Mouse (Mus musculus) liver, embryonic 11.5 days (tissue): ENCODE data around the gene Dhx58. TPM values are rescaled to one million over a fixed set of nuclear protein-coding genes. Genes with fewer than 3 reads are reported as not detected.
A peak's percentile ranks its signal among the peaks of the same experiment; 100 is the strongest.

Source experiments
- ATAC-seq: fragments of 200-750 bp; cut with Nextera tagmentation; replicated peaks from 2 replicates; pipeline ENCODE4 v1.8.0; 2017; ENCODE audit warnings: moderate number of reproducible peaks, mild to moderate bottlenecking, moderate TSS enrichment, moderate library complexity; ENCODE audit not compliant: low FRiP score
- DNase-seq: peaks from one replicate; pipeline ENCODE4 v3.0.0-alpha.2; 2017; ENCODE audit warnings: low spot score
- H3K27ac ChIP-seq: fragments of 300-500 bp; sonication (generic); 2 replicates; pipeline ENCODE4 v1.5.1; 2014; ENCODE audit warnings: mild to moderate bottlenecking, low read depth, low read length, control low read depth
- H3K27me3 ChIP-seq: fragments of 300-500 bp; sonication (generic); replicated peaks from 2 replicates; pipeline ENCODE4 v1.6.1; 2014; ENCODE audit warnings: low read length, mixed read lengths; ENCODE audit not compliant: control insufficient read depth, insufficient read depth
- H3K36me3 ChIP-seq: fragments of 300-500 bp; sonication (generic); 2 replicates; pipeline ENCODE4 v1.6.1; 2014; ENCODE audit warnings: mild to moderate bottlenecking, low read length, moderate library complexity, mixed read lengths; ENCODE audit not compliant: control insufficient read depth, insufficient read depth
- H3K4me1 ChIP-seq: fragments of 300-500 bp; sonication (generic); replicated peaks from 2 replicates; pipeline ENCODE4 v1.6.1; 2014; ENCODE audit warnings: low read length, mixed read lengths; ENCODE audit not compliant: control insufficient read depth, insufficient read depth
- H3K4me2 ChIP-seq: fragments of 300-500 bp; sonication (generic); 2 replicates; pipeline ENCODE4 v1.6.1; 2014; ENCODE audit warnings: mild to moderate bottlenecking, control low read depth, moderate library complexity
- H3K4me3 ChIP-seq: fragments of 300-500 bp; sonication (generic); 2 replicates; pipeline ENCODE4 v1.5.1; 2014; ENCODE audit warnings: low read depth, low read length, control low read depth
- H3K9ac ChIP-seq: fragments of 300-500 bp; sonication (generic); 2 replicates; pipeline ENCODE4 v1.6.1; 2014; ENCODE audit warnings: low read depth, low read length, control low read depth
- H3K9me3 ChIP-seq: fragments of 300-500 bp; sonication (generic); 2 replicates; pipeline ENCODE4 v1.6.1; 2016; ENCODE audit warnings: low read length, inconsistent platforms, mixed read lengths; ENCODE audit not compliant: control insufficient read depth
- WGBS: fragments of 180-500 bp; shearing (Covaris S2); extraction: QIAGEN DNeasy Blood & Tissue Kit; methylation state at CpG from one replicate; pipeline ENCODE4 v1.1.7; 2014; 5-methylcytosine and 5-hydroxymethylcytosine counted together
- polyA plus RNA-seq: library from polyadenylated mRNA; unstranded; fragments of >200 nt; fragmentation: Nextera tagmentation; extraction: Ambion mirVana; gene quantifications from 2 replicates; pipeline ENCODE4 v1.2.1, GENCODE M21; 2014

Gene Dhx58
- polyA plus RNA-seq: 2.5 and 3.7 TPM in 2 replicates

DNA sequence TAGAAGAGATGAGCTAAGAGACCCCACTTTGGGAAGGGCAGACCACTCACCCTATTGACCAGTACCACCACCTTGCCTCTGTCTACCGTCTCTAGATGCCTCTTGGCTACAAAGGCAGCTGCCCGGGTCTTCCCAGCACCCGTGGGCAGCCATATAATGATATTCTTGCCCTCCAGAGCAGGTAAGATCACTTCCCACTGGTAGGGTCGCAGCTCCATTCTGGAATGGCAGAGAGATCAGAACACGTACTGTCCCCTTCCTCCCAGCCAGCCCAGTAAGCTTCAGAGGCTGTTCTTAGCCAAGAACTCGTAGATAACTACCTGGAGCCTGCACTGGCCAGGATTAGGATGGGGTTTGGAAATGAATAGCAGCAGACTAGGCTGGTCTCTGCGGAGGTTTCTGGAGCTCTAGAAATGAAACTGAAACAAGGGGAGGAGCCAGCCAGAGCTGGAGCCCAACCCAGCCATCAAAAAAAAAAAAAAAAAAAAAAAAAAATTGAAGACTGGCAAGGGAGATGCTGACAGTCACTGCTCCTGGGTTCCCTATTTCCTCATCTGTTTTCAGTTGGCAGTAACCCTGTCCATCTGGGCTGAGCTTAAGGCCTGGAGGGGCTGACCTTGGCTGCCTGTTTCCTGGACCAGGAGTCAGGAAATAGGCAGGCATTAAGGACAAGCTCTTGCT lies at the start of gene Dhx58:
Gene Dhx58 (minus strand): TSS at position 421 of the 681 bp plus-strand sequence.
- ATAC-seq (no peak), DNase-seq (no peak)
- H3K27ac ChIP-seq: no peak within 1 kb of the TSS
- H3K36me3 ChIP-seq: peaks cover 28% of the 10 kb centered on the region; the same call in 1 of the 2 replicates
- 66% methylated on average over 7 of the region's 7 CpGs for WGBS
- H3K4me3 ChIP-seq: peak within 1 kb of the TSS; percentile 32
- H3K27me3 ChIP-seq: no peaks in the 10 kb centered on the region
- H3K9ac ChIP-seq: peak within 1 kb of the TSS; percentile 36; the same call in 1 of the 2 replicates
- H3K4me2 ChIP-seq: peak within 1 kb of the TSS; percentile 65
- peaks cover 12% of the 10 kb centered on the region for H3K4me1 ChIP-seq
- no peaks in the 10 kb centered on the region for H3K9me3 ChIP-seq

DNA sequence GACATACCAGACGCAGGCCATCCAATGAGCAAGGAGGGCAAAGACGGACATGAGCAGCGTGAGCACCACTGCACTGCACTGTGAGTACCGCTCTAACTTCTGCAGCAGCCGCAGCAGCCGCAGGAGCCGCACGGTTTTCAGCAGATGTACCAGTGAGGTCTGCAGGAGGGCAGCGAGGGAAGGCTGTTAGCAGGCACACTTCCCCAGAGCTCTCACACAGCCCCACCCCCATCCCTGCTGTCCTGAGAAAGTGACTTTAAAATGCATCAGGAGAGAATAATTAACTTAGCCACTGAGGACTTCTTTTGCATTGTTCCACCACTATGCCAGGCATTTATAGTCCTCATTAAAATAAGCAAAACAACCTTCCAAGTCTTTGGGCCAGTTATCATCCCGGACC lies 48.2 kb upstream of the Dhx58 start:
- Histone ChIP-seq H3K4me3 (no peak overlapping the region), H3K36me3 (no peaks in the 10 kb centered on the region), H3K9ac (no peak overlapping the region), H3K27ac (no peak overlapping the region), H3K27me3 (peaks cover 70% of the 10 kb centered on the region), H3K9me3 (no peaks in the 10 kb centered on the region), H3K4me2 (no peak overlapping the region), H3K4me1 (peaks cover 6% of the 10 kb centered on the region; the same call in 1 of the 2 replicates)
- DNase-seq (no peak), ATAC-seq (no peak)
- WGBS: 44% methylated on average over 10 of the region's 10 CpGs

DNA sequence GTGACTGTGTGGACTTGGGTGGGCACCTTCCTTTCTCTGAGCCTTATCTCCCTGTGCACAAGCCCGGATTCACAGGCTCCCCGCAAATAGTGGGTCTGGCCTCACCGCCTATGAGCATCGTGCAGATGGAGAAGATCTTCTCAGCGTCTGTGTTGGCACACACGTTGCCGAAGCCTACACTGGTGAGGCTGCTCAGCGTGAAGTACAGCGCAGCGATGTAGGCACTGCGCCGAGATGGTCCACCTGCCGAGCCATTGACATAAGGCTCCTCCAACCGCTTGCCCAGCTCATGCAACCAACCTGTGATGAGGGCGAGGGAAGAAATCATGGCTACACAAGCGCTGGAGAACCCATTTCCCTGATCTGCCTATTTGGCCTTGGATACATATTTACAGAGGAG lies 46.1 kb upstream of the Dhx58 start:
- no peak overlapping the region for H3K27ac ChIP-seq
- H3K36me3 ChIP-seq: no peaks in the 10 kb centered on the region
- ATAC-seq: no peak
- H3K27me3 ChIP-seq: peaks cover 63% of the 10 kb centered on the region
- no peak for DNase-seq
- no peak overlapping the region for H3K4me2 ChIP-seq
- no peak overlapping the region for H3K4me3 ChIP-seq
- H3K4me1 ChIP-seq: peaks cover 6% of the 10 kb centered on the region; the same call in 1 of the 2 replicates
- H3K9me3 ChIP-seq: no peaks in the 10 kb centered on the region
- 75% methylated on average over 16 of the region's 16 CpGs for WGBS
- no peak overlapping the region for H3K9ac ChIP-seq

DNA sequence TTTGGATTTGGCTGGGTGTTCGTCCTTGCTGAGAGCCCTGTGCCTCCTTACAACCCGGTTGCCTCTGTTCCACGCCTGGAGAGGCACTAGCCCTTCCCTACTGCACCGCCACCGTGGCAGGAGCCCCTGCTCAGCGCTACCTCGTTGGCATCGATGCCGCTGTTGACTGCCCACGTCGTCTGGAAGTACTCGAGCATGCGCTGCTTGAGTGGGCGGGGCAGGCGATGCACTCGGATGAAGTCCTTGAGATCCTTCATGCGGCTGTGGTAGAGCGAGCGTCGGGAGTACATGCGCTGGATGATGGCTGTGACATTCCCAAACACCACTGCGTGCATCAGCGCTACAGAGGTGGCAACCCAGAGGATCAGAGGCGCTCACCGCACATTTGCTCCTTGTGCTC lies 45.4 kb upstream of the Dhx58 start:
- ATAC-seq (no peak), DNase-seq (no peak)
- H3K9me3 ChIP-seq: no peaks in the 10 kb centered on the region
- no peak overlapping the region for H3K27ac ChIP-seq
- no peak overlapping the region for H3K9ac ChIP-seq
- 30% methylated on average over 25 of the region's 25 CpGs for WGBS
- no peaks in the 10 kb centered on the region for H3K36me3 ChIP-seq
- peaks cover 59% of the 10 kb centered on the region for H3K27me3 ChIP-seq
- peaks cover 6% of the 10 kb centered on the region; the same call in 1 of the 2 replicates for H3K4me1 ChIP-seq
- H3K4me2 ChIP-seq: no peak overlapping the region
- H3K4me3 ChIP-seq: no peak overlapping the region

DNA sequence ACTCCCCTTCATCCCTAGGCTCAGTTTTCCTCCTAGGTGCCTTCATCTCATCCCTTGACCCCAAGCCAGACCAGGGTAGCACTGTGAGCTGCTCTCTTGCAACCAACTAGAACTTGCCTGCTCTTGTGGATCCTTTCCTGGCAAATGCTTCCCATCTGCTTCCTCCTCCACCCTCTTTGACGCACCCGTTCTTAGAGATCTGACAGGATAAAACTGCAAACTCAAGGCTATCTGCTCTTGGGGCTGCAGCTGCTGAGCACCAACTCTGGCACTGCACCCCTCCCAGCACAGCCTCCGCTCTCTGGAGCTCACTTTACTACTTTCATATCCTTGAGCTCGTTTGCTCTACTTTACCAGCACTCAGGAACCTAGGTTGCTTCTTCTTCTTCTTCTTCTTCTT lies 44.5 kb upstream of the Dhx58 start:
- WGBS: 56% methylated on average over 4 of the region's 4 CpGs
- Histone ChIP-seq H3K9ac (no peak overlapping the region), H3K27me3 (peaks cover 51% of the 10 kb centered on the region), H3K36me3 (no peaks in the 10 kb centered on the region), H3K9me3 (no peaks in the 10 kb centered on the region), H3K4me2 (no peak overlapping the region), H3K4me1 (peaks cover 6% of the 10 kb centered on the region; the same call in 1 of the 2 replicates), H3K27ac (no peak overlapping the region), H3K4me3 (no peak overlapping the region)
- DNase-seq (no peak), ATAC-seq (no peak)

DNA sequence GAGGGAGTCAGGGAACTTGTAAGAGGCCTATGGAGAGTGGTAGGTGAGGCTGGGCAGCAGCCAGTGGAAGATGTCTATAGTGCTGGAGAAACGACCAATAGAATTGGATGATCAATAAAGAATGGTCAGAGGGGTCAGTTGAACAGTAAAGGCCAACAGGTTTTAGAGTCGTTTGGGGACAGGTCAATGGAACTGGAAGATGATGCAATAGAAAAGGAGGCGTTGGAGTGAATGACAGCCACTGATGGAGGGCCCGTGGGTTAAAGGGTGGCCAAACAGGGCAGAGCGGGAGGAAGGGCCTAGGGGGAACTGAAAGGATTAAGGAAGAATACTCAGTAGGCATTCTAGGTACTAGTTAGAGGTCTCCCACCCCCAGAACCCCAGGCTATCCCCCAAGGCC lies 43.0 kb upstream of the Dhx58 start:
- Histone ChIP-seq H3K9ac (no peak overlapping the region), H3K4me1 (peaks cover 6% of the 10 kb centered on the region; the same call in 1 of the 2 replicates), H3K4me2 (no peak overlapping the region), H3K27ac (no peak overlapping the region), H3K27me3 (peaks cover 41% of the 10 kb centered on the region), H3K4me3 (no peak overlapping the region), H3K9me3 (no peaks in the 10 kb centered on the region), H3K36me3 (no peaks in the 10 kb centered on the region)
- DNase-seq (no peak), ATAC-seq (no peak)
- 49% methylated on average over 5 of the region's 5 CpGs for WGBS

DNA sequence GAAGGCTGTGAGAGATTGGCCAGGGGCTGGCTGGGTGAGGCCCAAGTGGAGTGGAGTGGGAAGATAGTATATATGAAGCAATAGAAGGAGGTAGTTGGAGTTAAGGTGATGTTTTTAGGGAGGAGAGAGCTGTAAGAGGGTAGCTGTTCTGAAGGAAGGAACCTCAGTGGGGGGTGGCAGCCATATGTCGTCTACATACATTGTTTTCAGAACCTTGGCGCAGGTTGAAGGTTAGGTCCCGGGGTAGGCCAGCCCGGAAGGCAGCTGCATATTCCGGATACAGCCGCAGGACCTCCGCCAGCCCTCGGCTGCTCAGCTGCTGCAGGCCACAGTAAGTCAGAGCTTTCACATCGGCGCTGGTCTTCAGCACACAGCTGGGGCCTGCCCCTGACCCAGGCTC lies 42.5 kb upstream of the Dhx58 start:
- H3K27me3 ChIP-seq: peaks cover 36% of the 10 kb centered on the region
- no peaks in the 10 kb centered on the region for H3K9me3 ChIP-seq
- H3K27ac ChIP-seq: no peak overlapping the region
- H3K36me3 ChIP-seq: no peaks in the 10 kb centered on the region
- H3K4me2 ChIP-seq: no peak overlapping the region
- no peak for DNase-seq
- no peak overlapping the region for H3K9ac ChIP-seq
- no peak for ATAC-seq
- WGBS: 82% methylated on average over 10 of the region's 10 CpGs
- peaks cover 6% of the 10 kb centered on the region; the same call in 1 of the 2 replicates for H3K4me1 ChIP-seq
- no peak overlapping the region for H3K4me3 ChIP-seq

DNA sequence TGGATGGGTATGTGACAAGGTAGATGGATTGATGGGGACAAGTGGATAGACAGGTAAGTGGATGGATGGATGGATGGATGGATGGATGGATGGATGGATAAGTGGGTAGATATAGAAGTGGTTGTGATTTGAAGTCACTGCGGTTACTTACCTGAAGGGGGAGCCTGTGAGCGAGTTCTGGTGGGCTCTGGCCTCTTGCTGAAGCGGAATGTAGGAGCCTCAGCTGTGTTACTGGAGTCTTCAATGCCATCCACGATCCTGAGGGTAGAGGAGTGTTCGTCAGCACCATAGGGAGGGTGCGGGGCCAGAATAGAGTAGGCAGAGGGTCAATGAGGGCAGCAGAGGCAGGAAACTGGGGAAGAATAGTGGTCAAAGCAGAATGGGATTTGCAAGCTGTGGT lies 41.0 kb upstream of the Dhx58 start:
- H3K4me1 ChIP-seq: peaks cover 6% of the 10 kb centered on the region; the same call in 1 of the 2 replicates
- H3K36me3 ChIP-seq: no peaks in the 10 kb centered on the region
- peaks cover 31% of the 10 kb centered on the region for H3K27me3 ChIP-seq
- no peak overlapping the region for H3K27ac ChIP-seq
- 15% methylated on average over 6 of the region's 6 CpGs for WGBS
- no peak overlapping the region for H3K4me3 ChIP-seq
- DNase-seq (no peak), ATAC-seq (no peak)
- no peak overlapping the region for H3K9ac ChIP-seq
- H3K4me2 ChIP-seq: no peak overlapping the region
- no peaks in the 10 kb centered on the region for H3K9me3 ChIP-seq

DNA sequence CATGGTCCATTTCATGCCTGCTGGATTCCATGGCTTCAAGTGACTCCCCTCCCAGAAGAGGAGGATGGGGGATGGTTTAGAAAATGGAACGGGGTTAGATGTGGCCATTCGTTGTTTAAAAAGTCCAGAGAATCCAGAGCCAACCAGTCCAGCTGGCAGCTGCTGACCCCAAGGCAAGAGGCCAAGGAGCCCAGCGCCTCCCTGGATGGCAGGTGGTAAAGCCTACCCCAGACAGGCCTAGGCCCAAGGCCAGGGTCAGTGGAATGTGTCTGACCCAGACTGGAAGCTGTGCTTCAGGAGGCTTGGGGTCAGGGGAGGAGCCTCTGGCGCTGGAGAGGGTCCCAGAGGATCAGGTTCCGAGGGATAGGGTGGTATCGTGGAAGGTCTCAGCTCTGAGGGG lies 37.3 kb upstream of the Dhx58 start:
- H3K4me2 ChIP-seq: no peak overlapping the region
- H3K4me3 ChIP-seq: no peak overlapping the region
- no peaks in the 10 kb centered on the region for H3K9me3 ChIP-seq
- H3K4me1 ChIP-seq: peaks cover 13% of the 10 kb centered on the region
- H3K27ac ChIP-seq: no peak overlapping the region
- ATAC-seq (no peak), DNase-seq (no peak)
- H3K36me3 ChIP-seq: no peaks in the 10 kb centered on the region
- H3K9ac ChIP-seq: no peak overlapping the region
- 68% methylated on average over 6 of the region's 6 CpGs for WGBS
- 0 out of 2 replicates have a peak, but pooled peaks cover 4% of the 10 kb centered on the region for H3K27me3 ChIP-seq
